Mouse (Mus musculus): Measurements from ENCODE around the gene Pgc. TPM values are rescaled to one million over a fixed set of nuclear protein-coding genes. Genes with fewer than 3 reads are reported as not detected.
A peak's percentile ranks its signal among the peaks of the same experiment; 100 is the strongest.

Pgc gene
- polyA plus RNA-seq, 1 experiment from 2014 or later: not detected

GRCm38 (mm10) chr17:47757056-47757610 is 30.5 kb downstream of the Pgc start:
- peaks cover 61% of the 10 kb centered on the region for H3K4me1 ChIP-seq
- 78% methylated on average over 7 of the region's 7 CpGs for WGBS (ENCODE audit: insufficient replicate concordance)
- no peak overlapping the region for H3K9ac ChIP-seq
- no peaks in the 10 kb centered on the region for H3K9me3 ChIP-seq (replicated peaks)
- no peak for ATAC-seq
- no peak overlapping the region for H3K27ac ChIP-seq
- no peaks in the 10 kb centered on the region for H3K27me3 ChIP-seq (replicated peaks)
- H3K4me3 ChIP-seq: no peak overlapping the region
- H3K36me3 ChIP-seq: no peaks in the 10 kb centered on the region
- H3K4me2 ChIP-seq: no peak overlapping the region

DNA sequence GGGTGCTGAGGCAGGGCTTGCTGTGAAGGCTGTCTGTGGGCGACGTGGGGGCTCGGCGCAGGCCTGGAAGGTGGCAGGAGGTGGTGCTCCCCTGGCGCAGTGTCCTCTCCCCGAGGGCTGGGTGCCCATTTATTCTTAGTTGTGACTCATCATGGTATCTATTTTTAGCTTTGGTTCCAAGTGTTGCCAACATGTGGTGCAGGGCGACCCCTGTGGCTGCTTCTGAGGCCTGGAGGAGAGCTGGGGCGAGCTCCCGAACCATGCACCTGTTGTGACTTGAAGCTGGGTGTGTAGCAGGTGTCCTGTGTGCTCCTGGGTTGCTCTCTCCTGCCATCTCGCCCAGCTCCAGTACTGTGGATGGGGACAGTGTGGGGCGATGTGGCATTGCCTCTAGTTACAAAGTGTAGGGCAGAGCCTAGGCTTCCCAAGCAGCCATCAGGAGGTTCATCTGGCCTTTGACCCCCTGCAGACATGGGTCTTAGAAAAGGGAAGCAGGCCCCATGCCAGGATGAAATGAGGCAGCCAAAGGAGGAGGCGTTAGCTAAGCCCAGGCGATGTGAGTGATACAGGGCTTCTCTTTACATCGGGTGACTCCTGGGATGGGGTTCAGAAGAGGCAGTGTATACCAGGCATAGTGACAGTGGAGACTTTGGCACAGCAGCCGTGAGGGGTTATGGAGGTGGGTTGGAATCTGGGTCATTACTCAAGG is 33.2 kb downstream of the Pgc start:
- Histone ChIP-seq H3K4me3 (no peak overlapping the region), H3K27ac (no peak overlapping the region), H3K9me3 (replicated peaks) (no peaks in the 10 kb centered on the region), H3K36me3 (no peaks in the 10 kb centered on the region), H3K4me1 (peaks cover 42% of the 10 kb centered on the region), H3K27me3 (replicated peaks) (no peaks in the 10 kb centered on the region), H3K9ac (no peak overlapping the region), H3K4me2 (no peak overlapping the region)
- 63% methylated on average over 15 of the region's 15 CpGs for WGBS (ENCODE audit: insufficient replicate concordance)
- no peak for ATAC-seq

DNA sequence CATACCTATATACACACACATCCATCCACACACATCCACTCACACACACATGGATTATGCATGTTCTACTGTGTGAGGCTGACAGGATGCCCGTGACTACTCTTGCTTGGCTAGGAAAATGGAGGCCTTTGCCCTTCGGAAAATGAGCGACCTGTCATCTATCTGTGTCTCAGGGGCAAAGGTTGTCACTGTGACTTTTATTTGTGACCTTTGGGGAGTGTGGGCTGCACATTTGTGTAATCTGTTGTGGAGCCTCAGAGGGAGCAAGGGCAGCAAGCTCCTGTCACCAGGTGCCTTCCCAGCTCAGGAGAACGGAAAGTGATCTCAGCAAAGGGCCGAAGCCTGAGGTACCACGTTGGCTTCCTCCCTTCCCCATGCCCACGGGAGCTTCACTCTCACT is 35.4 kb downstream of the Pgc start:
- WGBS (ENCODE audit: insufficient replicate concordance): 75% methylated on average over 7 of the region's 7 CpGs
- H3K4me1 ChIP-seq: peaks cover 34% of the 10 kb centered on the region
- ATAC-seq: no peak
- H3K36me3 ChIP-seq: no peaks in the 10 kb centered on the region
- peak overlapping the region; percentile 45 for H3K27ac ChIP-seq
- H3K4me3 ChIP-seq: no peak overlapping the region
- no peaks in the 10 kb centered on the region for H3K9me3 ChIP-seq (replicated peaks)
- no peak overlapping the region for H3K9ac ChIP-seq
- no peaks in the 10 kb centered on the region for H3K27me3 ChIP-seq (replicated peaks)
- no peak overlapping the region for H3K4me2 ChIP-seq

DNA sequence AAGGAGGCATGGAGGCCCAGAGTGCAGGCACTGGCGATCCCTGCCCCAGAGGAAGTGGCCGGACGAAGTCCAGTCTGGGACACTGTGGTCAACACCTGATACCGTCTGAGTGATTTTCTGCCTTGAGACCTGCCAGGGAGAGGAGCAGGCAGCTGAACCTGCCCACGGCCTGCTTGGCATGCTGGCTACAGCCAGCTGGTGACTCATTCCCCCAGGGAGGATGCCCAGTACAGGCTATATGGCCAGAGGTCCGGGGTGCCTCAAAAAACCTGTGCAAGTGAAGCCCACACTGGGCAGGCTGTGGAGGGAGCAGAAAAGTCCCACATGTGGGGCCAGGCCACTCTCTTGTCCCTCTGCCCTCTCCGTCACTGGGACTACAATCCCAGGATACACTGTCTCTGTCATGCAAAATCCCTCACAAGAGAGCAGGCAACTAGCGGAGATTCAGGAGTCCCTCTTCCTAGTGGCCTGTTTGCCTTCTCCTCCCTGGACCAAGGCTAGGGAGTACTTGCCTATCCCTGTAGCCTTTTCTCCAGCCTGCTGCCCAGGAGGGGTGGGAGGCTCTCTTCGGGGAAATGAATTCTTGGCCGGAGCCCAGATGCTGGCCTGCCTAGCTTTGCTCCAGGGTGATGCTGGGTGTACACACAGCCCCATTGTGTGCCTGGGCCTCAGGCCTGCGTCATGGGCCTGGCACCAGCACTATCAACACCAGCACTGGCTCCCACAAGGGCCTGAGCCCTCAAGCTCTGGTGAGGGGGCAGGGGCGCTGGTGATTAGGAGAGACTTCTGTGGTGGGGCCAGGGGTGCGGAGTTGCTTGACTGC is 36.1 kb downstream of the Pgc start:
- Histone ChIP-seq H3K9me3 (replicated peaks) (no peaks in the 10 kb centered on the region), H3K4me2 (no peak overlapping the region), H3K4me1 (peaks cover 38% of the 10 kb centered on the region), H3K4me3 (no peak overlapping the region), H3K36me3 (no peaks in the 10 kb centered on the region), H3K9ac (no peak overlapping the region), H3K27me3 (replicated peaks) (no peaks in the 10 kb centered on the region), H3K27ac (peak overlapping the region; percentile 45)
- ATAC-seq: no peak
- 73% methylated on average over 13 of the region's 13 CpGs for WGBS (ENCODE audit: insufficient replicate concordance)

DNA sequence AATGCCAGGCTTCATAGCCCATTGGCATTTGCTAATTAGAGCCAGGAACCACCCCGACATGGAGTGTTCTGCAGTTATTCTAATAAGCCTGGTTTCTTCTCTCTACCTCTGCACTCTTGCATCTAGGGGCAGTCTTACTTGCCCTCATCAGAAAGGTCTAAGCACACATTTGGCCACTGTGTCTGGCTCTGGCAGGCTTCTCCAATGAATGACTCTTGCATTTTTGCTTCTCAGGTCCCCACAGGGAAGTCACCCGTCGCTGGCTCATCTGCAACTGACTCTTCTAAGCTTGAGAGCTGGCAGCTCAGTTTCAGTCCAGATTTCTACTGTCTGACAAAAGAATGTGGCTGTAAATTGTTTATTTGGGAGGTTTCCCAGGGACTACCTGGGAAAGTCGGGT is 39.3 kb downstream of the Pgc start:
- Histone ChIP-seq H3K9ac (no peak overlapping the region), H3K4me2 (no peak overlapping the region), H3K36me3 (no peaks in the 10 kb centered on the region), H3K27ac (0 out of 2 replicates have a peak overlapping the region, but pooled peaks have one; percentile 8), H3K4me1 (peaks cover 50% of the 10 kb centered on the region), H3K9me3 (replicated peaks) (no peaks in the 10 kb centered on the region), H3K27me3 (replicated peaks) (0 out of 2 replicates have a peak, but pooled peaks cover 12% of the 10 kb centered on the region), H3K4me3 (no peak overlapping the region)
- no peak for ATAC-seq
- 68% methylated on average over 4 of the region's 4 CpGs for WGBS (ENCODE audit: insufficient replicate concordance)

- H3K27ac ChIP-seq: peak overlapping the region; percentile 49; the same call in 1 of the 2 replicates
- H3K4me3 ChIP-seq: no peak overlapping the region
- H3K9ac ChIP-seq: no peak overlapping the region
- ATAC-seq: no peak
- no peaks in the 10 kb centered on the region for H3K9me3 ChIP-seq (replicated peaks)
- peaks cover 50% of the 10 kb centered on the region for H3K4me1 ChIP-seq
- no peak overlapping the region for H3K4me2 ChIP-seq
- H3K36me3 ChIP-seq: no peaks in the 10 kb centered on the region
- 73% methylated on average over 6 of the region's 6 CpGs for WGBS (ENCODE audit: insufficient replicate concordance)
- 0 out of 2 replicates have a peak, but pooled peaks cover 12% of the 10 kb centered on the region for H3K27me3 ChIP-seq (replicated peaks)
Observed at GRCm38 (mm10) chr17:47766407-47767043, 39.9 kb downstream of the Pgc start.

DNA sequence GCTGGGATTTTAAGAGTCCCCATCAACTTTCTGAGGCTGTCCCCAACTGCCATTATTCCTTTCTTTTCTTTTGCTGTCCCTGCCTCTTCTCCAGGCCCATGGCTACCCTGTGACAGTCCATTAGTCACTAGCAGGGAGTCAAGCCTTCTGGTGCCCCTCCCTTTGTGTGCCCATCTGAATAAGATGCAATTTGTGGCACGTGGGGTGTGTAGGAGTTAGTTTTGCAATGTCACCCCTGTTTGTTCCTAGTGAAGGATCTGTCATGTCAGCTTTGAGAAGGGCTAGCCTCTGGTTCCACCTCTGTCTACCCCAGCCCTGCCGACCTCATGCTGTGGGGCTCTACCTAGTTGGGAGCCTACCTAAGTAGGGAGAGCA is 40.4 kb downstream of the Pgc start:
- no peak overlapping the region for H3K9ac ChIP-seq
- H3K36me3 ChIP-seq: no peaks in the 10 kb centered on the region
- H3K27me3 ChIP-seq (replicated peaks): 0 out of 2 replicates have a peak, but pooled peaks cover 12% of the 10 kb centered on the region
- H3K4me1 ChIP-seq: peaks cover 50% of the 10 kb centered on the region
- ATAC-seq: no peak
- H3K4me3 ChIP-seq: no peak overlapping the region
- H3K27ac ChIP-seq: peak overlapping the region; percentile 49; the same call in 1 of the 2 replicates
- H3K4me2 ChIP-seq: no peak overlapping the region
- 38% methylated on average over 2 of the region's 2 CpGs for WGBS (ENCODE audit: insufficient replicate concordance)
- H3K9me3 ChIP-seq (replicated peaks): no peaks in the 10 kb centered on the region; the same call in 1 of the 2 replicates

GRCm38 (mm10) chr17:47767456-47768141 is 41.0 kb downstream of the Pgc start:
- no peak overlapping the region for H3K9ac ChIP-seq
- peak overlapping the region; percentile 52 for H3K4me2 ChIP-seq
- H3K27ac ChIP-seq: peak overlapping the region; percentile 49; the same call in 1 of the 2 replicates
- H3K36me3 ChIP-seq: no peaks in the 10 kb centered on the region
- ATAC-seq: peak; percentile 56; the same call in 1 of the 2 replicates
- peaks cover 47% of the 10 kb centered on the region for H3K4me1 ChIP-seq
- 38% methylated on average over 17 of the region's 17 CpGs for WGBS (ENCODE audit: insufficient replicate concordance)
- no peak overlapping the region for H3K4me3 ChIP-seq
- no peaks in the 10 kb centered on the region; the same call in 1 of the 2 replicates for H3K9me3 ChIP-seq (replicated peaks)
- H3K27me3 ChIP-seq (replicated peaks): 0 out of 2 replicates have a peak, but pooled peaks cover 12% of the 10 kb centered on the region

GRCm38 (mm10) chr17:47768707-47769276 is 42.1 kb downstream of the Pgc start:
- peak; percentile 65 for ATAC-seq
- H3K4me3 ChIP-seq: no peak overlapping the region
- H3K36me3 ChIP-seq: no peaks in the 10 kb centered on the region
- H3K27ac ChIP-seq: no peak overlapping the region; the same call in 1 of the 2 replicates
- 16% methylated on average over 12 of the region's 12 CpGs for WGBS (ENCODE audit: insufficient replicate concordance)
- peak overlapping the region; percentile 52 for H3K4me2 ChIP-seq
- no peaks in the 10 kb centered on the region; the same call in 1 of the 2 replicates for H3K9me3 ChIP-seq (replicated peaks)
- peaks cover 41% of the 10 kb centered on the region for H3K4me1 ChIP-seq
- no peak overlapping the region; the same call in 1 of the 2 replicates for H3K9ac ChIP-seq
- 0 out of 2 replicates have a peak, but pooled peaks cover 12% of the 10 kb centered on the region for H3K27me3 ChIP-seq (replicated peaks)

DNA sequence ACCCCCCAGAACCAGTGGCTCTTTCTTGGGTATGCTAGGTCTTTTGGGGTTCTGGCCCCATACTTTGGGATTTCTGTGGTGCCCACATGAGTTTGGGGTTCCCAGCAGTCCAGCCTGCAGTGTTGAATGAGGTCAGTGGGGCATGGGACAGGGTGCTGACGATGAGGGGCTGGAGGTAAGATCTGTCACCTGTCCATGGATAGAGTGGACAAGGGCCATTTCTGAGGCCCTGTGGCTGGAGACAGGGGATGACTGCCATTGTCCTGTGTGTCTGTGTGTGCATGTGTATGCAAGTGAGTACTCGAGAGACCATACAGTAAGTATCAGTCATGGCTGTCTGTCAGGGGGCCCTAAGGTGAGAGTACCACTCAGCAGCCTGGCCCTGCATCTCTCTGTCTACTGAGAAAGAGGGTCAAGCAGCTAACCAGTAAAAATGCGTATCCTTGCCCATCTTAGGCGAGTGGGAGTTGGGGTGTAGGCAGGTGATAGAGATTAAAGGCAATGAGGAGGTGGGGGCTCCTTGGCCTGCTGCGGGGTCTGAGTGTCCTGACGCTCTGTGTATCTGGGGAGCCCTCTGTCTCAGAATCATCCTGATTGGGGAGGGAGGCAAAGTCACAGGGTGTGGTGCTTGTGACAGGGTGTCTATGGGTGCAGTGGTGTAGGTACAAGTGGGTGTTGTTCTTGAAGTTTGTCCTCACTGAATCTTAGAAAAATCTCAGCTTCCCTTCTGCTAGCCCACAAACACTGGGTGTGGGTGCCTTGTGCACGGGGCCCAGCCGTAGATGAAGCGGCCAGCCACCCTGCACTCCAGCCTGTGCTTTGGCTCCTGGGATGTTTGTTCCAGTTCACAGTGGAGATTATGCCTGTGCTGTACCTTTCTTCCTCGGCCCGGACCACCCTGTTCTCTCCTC is 43.0 kb downstream of the Pgc start:
- H3K9me3 ChIP-seq (replicated peaks): no peaks in the 10 kb centered on the region; the same call in 1 of the 2 replicates
- H3K27ac ChIP-seq: no peak overlapping the region; the same call in 1 of the 2 replicates

More for the DNA sequence above, 43.0 kb downstream of the Pgc start:
- Histone ChIP-seq H3K4me2 (no peak overlapping the region), H3K27me3 (replicated peaks) (0 out of 2 replicates have a peak, but pooled peaks cover 12% of the 10 kb centered on the region), H3K36me3 (no peaks in the 10 kb centered on the region), H3K4me3 (no peak overlapping the region), H3K4me1 (peaks cover 41% of the 10 kb centered on the region), H3K9ac (no peak overlapping the region; the same call in 1 of the 2 replicates)
- 69% methylated on average over 11 of the region's 11 CpGs for WGBS (ENCODE audit: insufficient replicate concordance)
- no peak for ATAC-seq
